Mouse (Mus musculus) G1E (cell line): Measurements from ENCODE around the gene Ino80b.

Experiments used
- CTCF ChIP-seq: IDR thresholded peaks from 2 replicates; pipeline ENCODE4 v1.5.1; 2012; ENCODE audit warnings: low read depth, low read length, inconsistent platforms, mixed read lengths
- GATA1 ChIP-seq: IDR thresholded peaks from 2 replicates; pipeline ENCODE4 v1.6.1; 2012; ENCODE audit warnings: borderline replicate concordance, low read length, inconsistent platforms, mixed read lengths
- POLR2AphosphoS5 ChIP-seq: IDR thresholded peaks from 2 replicates; pipeline ENCODE4 v1.6.1; 2012; ENCODE audit warnings: low read depth, low read length, inconsistent platforms; ENCODE audit not compliant: insufficient replicate concordance
- TAL1 ChIP-seq: conservative IDR thresholded peaks from 2 replicates; pipeline ENCODE4 v1.6.1; 2012; ENCODE audit warnings: low read depth, low read length, inconsistent platforms, mixed read lengths

- TF ChIP-seq CTCF (no peak), TAL1 (no peak), GATA1 (no peak), POLR2AphosphoS5 (no peak)
These were observed 2.3 kb downstream of the Ino80b start for GRCm38 (mm10) chr6:83122961-83123360.
